Mouse (Mus musculus) heart, postnatal 0 days (tissue): ENCODE measurements at regions not wholly inside any gene's neighbourhood (a gene's known extent, or its start where the extent isn't known, plus 50 kb on each side); places are given as distances from the start of the nearest gene placed in this dataset. TPM values are rescaled to one million over a fixed set of nuclear protein-coding genes. Genes with fewer than 3 reads are reported as not detected.

Experiments
- ATAC-seq: fragments of 200-750 bp; cut with Nextera tagmentation; 2 replicates; pipeline ENCODE4 v1.8.0; 2017; ENCODE audit warnings: low read depth, moderate number of reproducible peaks, moderate library complexity; ENCODE audit not compliant: insufficient read depth
- DNase-seq: peaks from one replicate; pipeline ENCODE4 v3.0.0-alpha.2; 2016; ENCODE audit warnings: low spot score
- H3K27ac ChIP-seq: fragments of 300-500 bp; sonication (generic); 2 replicates; pipeline ENCODE4 v1.5.1; 2014; ENCODE audit warnings: low read depth, mild to moderate bottlenecking
- H3K27me3 ChIP-seq: fragments of 300-500 bp; sonication (generic); 2 replicates; pipeline ENCODE4 v1.6.1; 2014; ENCODE audit warnings: low read length, mixed read lengths; ENCODE audit not compliant: control insufficient read depth, insufficient read depth
- H3K36me3 ChIP-seq: fragments of 300-500 bp; sonication (generic); replicated peaks from 2 replicates; pipeline ENCODE4 v1.6.1; 2014; ENCODE audit warnings: low read length, mixed read lengths; ENCODE audit not compliant: control insufficient read depth, insufficient read depth
- H3K4me1 ChIP-seq: fragments of 300-500 bp; sonication (generic); 2 replicates; pipeline ENCODE4 v1.6.1; 2014; ENCODE audit warnings: antibody characterized with exemption; ENCODE audit not compliant: control insufficient read depth, insufficient read depth
- H3K4me2 ChIP-seq: fragments of 300-500 bp; sonication (generic); 2 replicates; pipeline ENCODE4 v1.6.1; 2014; ENCODE audit warnings: low read depth, mild to moderate bottlenecking, low read length, moderate library complexity
- H3K4me3 ChIP-seq: fragments of 300-500 bp; sonication (generic); 2 replicates; pipeline ENCODE4 v1.5.1; 2014; ENCODE audit warnings: low read depth, low read length
- H3K9ac ChIP-seq: fragments of 300-500 bp; sonication (generic); replicated peaks from 2 replicates; pipeline ENCODE4 v1.6.1; 2014; ENCODE audit warnings: low read depth, low read length, mixed read lengths
- H3K9me3 ChIP-seq: fragments of 300-500 bp; sonication (generic); replicated peaks from 2 replicates; pipeline ENCODE4 v1.6.1; 2016; ENCODE audit warnings: low read length; ENCODE audit not compliant: control insufficient read depth
- CTCF ChIP-seq: IDR thresholded peaks from 2 replicates; pipeline ENCODE4 v1.5.1; 2016; ENCODE audit warnings: antibody characterized with exemption, control low read depth, low read depth
- EP300 ChIP-seq: IDR thresholded peaks from 2 replicates; pipeline ENCODE4 v1.6.1; 2016; ENCODE audit warnings: antibody characterized with exemption, low read depth
- WGBS: fragments of 180-500 bp; shearing (Covaris S2); extraction: QIAGEN DNeasy Blood & Tissue Kit; methylation state at CpG from one replicate; pipeline ENCODE4 v1.1.7; 2014; 5-methylcytosine and 5-hydroxymethylcytosine counted together
- microRNA-seq: library from miRNA; unstranded; fragments of <30 nt; microRNA quantifications from one replicate; pipeline ENCODE4, GENCODE M21; 2016

DNA sequence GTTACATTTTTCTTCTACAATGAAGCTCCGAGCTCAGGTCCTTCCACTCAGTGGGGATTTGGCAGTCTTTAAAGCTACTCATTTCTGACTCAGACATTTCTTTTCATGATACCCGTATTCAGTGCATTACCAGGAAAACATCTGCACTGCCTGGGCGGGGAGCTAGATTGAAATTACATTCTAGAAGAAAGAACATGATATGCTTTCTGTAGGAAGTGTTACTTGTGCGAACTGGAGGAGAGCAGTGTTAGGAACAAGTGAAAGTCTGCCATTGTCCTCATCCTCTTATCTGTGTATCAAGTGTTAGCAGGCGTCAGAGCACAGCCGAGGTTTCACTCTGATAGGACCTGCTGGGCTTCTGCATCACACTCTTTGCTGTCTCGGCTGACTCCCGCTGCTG lies 61.7 kb upstream of the Sntg2 start:
- TF ChIP-seq EP300 (no peak), CTCF (no peak)
- DNase-seq (no peak), ATAC-seq (no peak)
- Histone ChIP-seq H3K9me3 (no peaks in the 10 kb centered on the region), H3K27me3 (no peaks in the 10 kb centered on the region), H3K27ac (no peak overlapping the region), H3K9ac (no peak overlapping the region), H3K4me1 (no peaks in the 10 kb centered on the region), H3K4me2 (no peak overlapping the region), H3K36me3 (no peaks in the 10 kb centered on the region), H3K4me3 (no peak overlapping the region)
- WGBS = 30% methylated on average over 8 of the region's 8 CpGs

DNA sequence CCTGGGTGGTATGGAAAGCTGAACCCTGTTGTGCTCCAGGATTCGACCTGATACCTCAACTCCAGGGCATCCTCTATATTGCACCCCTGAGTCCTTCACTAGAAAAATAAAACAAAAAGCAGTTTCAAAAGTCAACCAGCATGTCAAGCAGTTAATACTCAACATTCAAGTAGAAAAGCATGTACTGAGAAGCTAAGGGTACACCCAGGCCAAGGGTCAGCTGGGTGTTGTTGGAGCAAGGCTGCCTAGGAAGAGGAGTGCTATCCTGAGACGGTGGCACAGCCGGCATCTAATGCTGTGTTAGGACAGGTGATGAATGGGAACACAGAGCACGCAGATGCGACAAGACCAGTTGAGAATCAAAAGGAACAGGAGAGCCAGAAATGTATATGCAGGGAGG lies 59.7 kb upstream of the Sntg2 start:
- Histone ChIP-seq H3K4me1 (no peaks in the 10 kb centered on the region), H3K4me2 (no peak overlapping the region), H3K36me3 (no peaks in the 10 kb centered on the region), H3K4me3 (no peak overlapping the region), H3K9me3 (no peaks in the 10 kb centered on the region), H3K27me3 (no peaks in the 10 kb centered on the region), H3K27ac (no peak overlapping the region), H3K9ac (no peak overlapping the region)
- DNase-seq = no peak
- WGBS = 85% methylated on average over 5 of the region's 5 CpGs
- no peak for TF ChIP-seq CTCF
- TF ChIP-seq EP300 = no peak
- ATAC-seq = no peak

DNA sequence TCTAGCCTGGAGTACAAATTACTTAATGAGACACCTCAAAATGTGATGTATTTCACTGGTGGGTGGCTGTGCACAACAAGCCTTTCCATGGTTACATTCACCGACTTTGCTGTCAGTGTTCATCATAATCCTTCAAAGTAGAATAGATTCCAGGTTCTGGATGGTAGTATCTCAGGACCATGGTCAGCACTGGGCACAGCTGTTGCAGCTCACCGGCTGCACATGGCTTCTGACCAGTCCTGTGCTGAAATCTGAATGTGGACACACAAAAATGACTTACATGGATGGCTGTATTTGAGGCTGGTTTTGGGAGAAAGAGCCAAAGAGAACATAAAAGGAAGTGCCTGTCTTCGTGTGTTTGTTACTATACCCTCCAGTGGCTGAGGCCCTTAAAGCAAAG lies 57.5 kb upstream of the Sntg2 start:
- DNase-seq = no peak
- Histone ChIP-seq H3K4me2 (no peak overlapping the region), H3K27me3 (no peaks in the 10 kb centered on the region), H3K9me3 (no peaks in the 10 kb centered on the region), H3K4me1 (no peaks in the 10 kb centered on the region), H3K4me3 (no peak overlapping the region), H3K9ac (no peak overlapping the region), H3K27ac (no peak overlapping the region), H3K36me3 (no peaks in the 10 kb centered on the region)
- no peak for ATAC-seq
- WGBS = 43% methylated on average over 3 of the region's 3 CpGs
- TF ChIP-seq CTCF = no peak
- no peak for TF ChIP-seq EP300

DNA sequence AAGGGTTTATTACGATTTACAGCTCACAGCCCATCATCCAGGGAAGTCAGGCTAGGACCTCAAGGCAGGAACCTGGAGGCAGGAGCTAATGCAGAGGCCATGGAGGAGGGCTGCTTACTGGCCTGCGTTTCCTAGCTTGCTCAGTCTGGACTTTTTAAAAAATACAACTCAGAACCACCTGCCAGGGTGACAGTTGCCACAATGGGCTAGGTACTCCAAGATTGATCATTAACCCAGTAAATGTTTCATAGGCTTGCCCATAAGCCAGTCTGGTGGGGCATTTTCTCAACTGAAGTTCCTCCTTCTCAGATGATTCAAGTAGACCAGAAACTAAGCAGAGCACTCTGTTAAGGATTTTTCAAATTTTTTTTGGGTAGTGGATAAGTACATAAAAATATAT lies 52.1 kb upstream of the Sntg2 start:
- DNase-seq = no peak
- Histone ChIP-seq H3K4me3 (no peak overlapping the region), H3K4me1 (no peaks in the 10 kb centered on the region), H3K9me3 (no peaks in the 10 kb centered on the region), H3K36me3 (no peaks in the 10 kb centered on the region), H3K9ac (no peak overlapping the region), H3K27me3 (no peaks in the 10 kb centered on the region), H3K27ac (no peak overlapping the region), H3K4me2 (no peak overlapping the region)
- WGBS = 54% methylated on average over 2 of the region's 2 CpGs
- ATAC-seq = no peak
- TF ChIP-seq CTCF (no peak), EP300 (no peak)

Small RNA genes lying in the stretch of these regions (microRNA-seq; reads per million reads assigned to microRNA genes)
- not detected for gene Gm25865
